In genomic region chr12:77238531-77239389, GRCm38 (mm10) we compare ENCODE assay signal across 8 mouse cellular contexts. TPM values are rescaled to one million over a fixed set of nuclear protein-coding genes. Genes with fewer than 3 reads are reported as not detected.
A peak's percentile ranks its signal among the peaks of the same experiment; 100 is the strongest.
DNase-seq lines count a peak whose midpoint lies in the region; ATAC-seq and TF ChIP-seq lines count a peak whose summit lies in the region.

No protein-coding gene starts in this region.

- peak; percentile 86 for TF ChIP-seq POLR2A in embryonic fibroblast, embryonic 13.5 days (IDR thresholded peaks at IDR 0.05; ENCODE audit: low read depth, low read length)

- no peaks in the 10 kb centered on the region for H3K4me1 ChIP-seq in embryonic fibroblast, embryonic 13.5 days (ENCODE audit: control insufficient read depth, insufficient read depth, low read length)
- H3K4me1 ChIP-seq in heart, embryonic 11.5 days (ENCODE audit: control insufficient read depth, insufficient read depth, low read length) = no peaks in the 10 kb centered on the region
- peaks cover 14% of the 10 kb centered on the region for H3K4me1 ChIP-seq in kidney, embryonic 15.5 days
- H3K4me1 ChIP-seq in limb, embryonic 15.5 days = 0 out of 2 replicates have a peak, but pooled peaks cover 6% of the 10 kb centered on the region
- H3K4me1 ChIP-seq in midbrain, postnatal 0 days (ENCODE audit: insufficient read depth, low read length) = no peaks in the 10 kb centered on the region

- H3K27me3 ChIP-seq in C2C12 (ENCODE audit: control insufficient read depth, insufficient read depth, insufficient read length) = no peaks in the 10 kb centered on the region
- H3K27me3 ChIP-seq in heart, embryonic 11.5 days (ENCODE audit: control insufficient read depth, insufficient read depth, low read length) = no peaks in the 10 kb centered on the region
- H3K27me3 ChIP-seq in kidney, embryonic 15.5 days = peaks cover 3% of the 10 kb centered on the region; the same call in 1 of the 2 replicates
- H3K27me3 ChIP-seq in limb, embryonic 15.5 days = no peaks in the 10 kb centered on the region
- H3K27me3 ChIP-seq in midbrain, postnatal 0 days (ENCODE audit: insufficient read depth, low read length) = no peaks in the 10 kb centered on the region

- H3K4me2 ChIP-seq in heart, embryonic 11.5 days = peak overlapping the region; percentile 96
- H3K4me2 ChIP-seq in kidney, embryonic 15.5 days = peak overlapping the region; percentile 98
- H3K4me2 ChIP-seq in limb, embryonic 15.5 days = peak overlapping the region; percentile 86
- peak overlapping the region; percentile 85 for H3K4me2 ChIP-seq in midbrain, postnatal 0 days (ENCODE audit: low read depth, low read length, poor library complexity, severe bottlenecking)

- peak overlapping the region; percentile 92 for H3ac ChIP-seq in C2C12 (ENCODE audit: control insufficient read depth, insufficient read length, low read depth)

- H3K9ac ChIP-seq in heart, embryonic 11.5 days (ENCODE audit: low read depth, low read length) = peak overlapping the region; percentile 88
- H3K9ac ChIP-seq in kidney, embryonic 15.5 days = peak overlapping the region; percentile 86
- H3K9ac ChIP-seq in limb, embryonic 15.5 days = peak overlapping the region; percentile 91
- H3K9ac ChIP-seq in midbrain, postnatal 0 days (replicated peaks; ENCODE audit: low read length, poor library complexity, severe bottlenecking) = peak overlapping the region; percentile 93

- H3K79me3 ChIP-seq in C2C12 (ENCODE audit: low read depth) = peaks cover 24% of the 10 kb centered on the region

- peak overlapping the region; percentile 75 for H3K27ac ChIP-seq in embryonic fibroblast, embryonic 13.5 days (ENCODE audit: insufficient read depth, low read length)
- H3K27ac ChIP-seq in heart, embryonic 11.5 days (ENCODE audit: low read depth, low read length) = peak overlapping the region; percentile 85
- peak overlapping the region; percentile 93 for H3K27ac ChIP-seq in kidney, embryonic 15.5 days
- peak overlapping the region; percentile 89 for H3K27ac ChIP-seq in limb, embryonic 15.5 days
- H3K27ac ChIP-seq in midbrain, postnatal 0 days (ENCODE audit: low read depth, low read length) = peak overlapping the region; percentile 95

- no peak for TF ChIP-seq CTCF in C2C12 (IDR thresholded peaks at IDR 0.05; ENCODE audit: control insufficient read depth, insufficient read depth, insufficient read length)
- peak; percentile 8; the same call in 1 of the 2 replicates for TF ChIP-seq CTCF in embryonic fibroblast, embryonic 13.5 days (IDR thresholded peaks at IDR 0.05; ENCODE audit: borderline replicate concordance, insufficient read depth, low read length)
- TF ChIP-seq CTCF in midbrain, postnatal 0 days (IDR thresholded peaks at IDR 0.05) = peak; percentile 65

- peak overlapping the region; percentile 82 for H3K4me3 ChIP-seq in C2C12 (ENCODE audit: insufficient read depth, poor library complexity, severe bottlenecking)
- H3K4me3 ChIP-seq in embryonic fibroblast, embryonic 13.5 days (ENCODE audit: insufficient read depth, low read length) = peak overlapping the region; percentile 79
- peak overlapping the region; percentile 86 for H3K4me3 ChIP-seq in heart, embryonic 11.5 days (ENCODE audit: low read depth, low read length)
- H3K4me3 ChIP-seq in kidney, embryonic 15.5 days (replicated peaks) = peak overlapping the region; percentile 89
- peak overlapping the region; percentile 74 for H3K4me3 ChIP-seq in limb, embryonic 15.5 days
- peak overlapping the region; percentile 94 for H3K4me3 ChIP-seq in midbrain, postnatal 0 days (ENCODE audit: low read depth, low read length)

- H3K79me2 ChIP-seq in C2C12 (ENCODE audit: control insufficient read depth, insufficient read depth) = peaks cover 49% of the 10 kb centered on the region

- H3K9me3 ChIP-seq in heart, embryonic 11.5 days (replicated peaks; ENCODE audit: control insufficient read depth, low read length) = no peaks in the 10 kb centered on the region
- no peaks in the 10 kb centered on the region for H3K9me3 ChIP-seq in kidney, embryonic 15.5 days (replicated peaks)
- no peaks in the 10 kb centered on the region for H3K9me3 ChIP-seq in limb, embryonic 15.5 days
- H3K9me3 ChIP-seq in midbrain, postnatal 0 days (ENCODE audit: low read length) = no peaks in the 10 kb centered on the region

- H3K36me3 ChIP-seq in C2C12 (ENCODE audit: control insufficient read depth, insufficient read depth) = no peaks in the 10 kb centered on the region
- no peaks in the 10 kb centered on the region for H3K36me3 ChIP-seq in heart, embryonic 11.5 days (ENCODE audit: control insufficient read depth, insufficient read depth, low read length)
- H3K36me3 ChIP-seq in kidney, embryonic 15.5 days = no peaks in the 10 kb centered on the region
- H3K36me3 ChIP-seq in limb, embryonic 15.5 days = no peaks in the 10 kb centered on the region
- no peaks in the 10 kb centered on the region for H3K36me3 ChIP-seq in midbrain, postnatal 0 days (ENCODE audit: insufficient read depth, low read length)

- WGBS in heart, embryonic 11.5 days (ENCODE audit: insufficient replicate concordance) = 1% methylated on average over 87 of the region's 120 CpGs
- under 1% methylated on average over 93 of the region's 120 CpGs for WGBS in kidney, embryonic 15.5 days
- WGBS in limb, embryonic 15.5 days = under 1% methylated on average over 93 of the region's 120 CpGs
- under 1% methylated on average over 71 of the region's 120 CpGs for WGBS in midbrain, postnatal 0 days

- peak; percentile 97 for DNase-seq in brain, adult 2 months (ENCODE audit: low read depth, low spot score)
- peak; percentile 96 for DNase-seq in midbrain, postnatal 0 days (ENCODE audit: low spot score)
- DNase-seq in spleen, postnatal 10 days (ENCODE audit: low spot score in 2 of 2) = peak; percentile 87 to 88

- peak; percentile 95 for ATAC-seq in heart, embryonic 11.5 days (replicated peaks; ENCODE audit: insufficient number of reproducible peaks, low FRiP score, low TSS enrichment)
- ATAC-seq in kidney, embryonic 15.5 days (replicated peaks; ENCODE audit: low FRiP score) = peak; percentile 98
- peak; percentile 96 for ATAC-seq in limb, embryonic 15.5 days (ENCODE audit: insufficient number of reproducible peaks, low FRiP score, low TSS enrichment, low read depth)
- ATAC-seq in midbrain, postnatal 0 days (ENCODE audit: low FRiP score) = peak; percentile 98

TF ChIP-seq in C2C12, 6 proteins besides CTCF, POLR2A, EP300 and RAD21:
- no peak for TF ChIP-seq MYOG (IDR thresholded peaks at IDR 0.05; ENCODE audit: control insufficient read depth, extremely low read depth, insufficient read length)
- peak; percentile 43 for TF ChIP-seq MAX (IDR thresholded peaks at IDR 0.05)
- TF ChIP-seq FOSL1 (IDR thresholded peaks at IDR 0.05; ENCODE audit: insufficient read depth, low read length, poor library complexity, severe bottlenecking) = no peak
TF ChIP-seq in C2C12: peak in this region for 1.

RNA-seq across cellular contexts. Expression of gene Fut8, which starts 0.8 kb away (rescaled TPM):
- 12.6 TPM for polyA plus RNA-seq in C2C12 (2012; fragmentation: generic; extraction: Trizol)
- 36.1 and 38.2 TPM in 2 replicates for polyA plus RNA-seq in embryonic fibroblast, embryonic 13.5 days (2011; ENCODE audit: insufficient read length, low read depth, missing spikeins)
- 17.1 and 18.6 TPM in 2 replicates for polyA plus RNA-seq in heart, embryonic 11.5 days (2014; fragmentation: Nextera tagmentation; extraction: Ambion mirVana)
- polyA plus RNA-seq in kidney, embryonic 15.5 days (2015; fragmentation: Nextera tagmentation; extraction: Ambion mirVana) = 23.9 and 25.1 TPM in 2 replicates
- 23.6 and 24.5 TPM in 2 replicates for polyA plus RNA-seq in limb, embryonic 15.5 days (2015; fragmentation: Nextera tagmentation; extraction: Ambion mirVana)
- total RNA-seq in midbrain, postnatal 0 days (2014; rRNA removed) = 62.3 and 74.1 TPM in 2 replicates
- 73.4 and 74.1 TPM in 2 replicates for polyA plus RNA-seq in midbrain, postnatal 0 days (2015; fragmentation: Nextera tagmentation; extraction: Ambion mirVana)

Comparison
In these comparisons a context has a peak if more than half of its experiments do, and no peak if none do; other contexts are left out.
1. Peak in every context shown above with its lines: DNase-seq, ATAC-seq, H3K4me3 ChIP-seq and H3K27ac ChIP-seq.